Mouse (Mus musculus) bone marrow, adult 2 months (tissue): ENCODE results near the gene Sirt2. TPM values are rescaled to one million over a fixed set of nuclear protein-coding genes. Genes with fewer than 3 reads are reported as not detected.

Source experiments
- H3K27ac ChIP-seq: fragments of 200-500 bp; 2 replicates; pipeline ENCODE4 v1.5.1; 2012; ENCODE audit warnings: low read depth, mild to moderate bottlenecking, control low read depth, inconsistent platforms, low read length; ENCODE audit not compliant: control insufficient read depth, poor library complexity, insufficient read depth
- H3K4me1 ChIP-seq: fragments of 200-500 bp; 2 replicates; pipeline ENCODE4 v1.6.1; 2011; ENCODE audit warnings: low read length; ENCODE audit not compliant: control insufficient read depth, insufficient read depth
- H3K4me3 ChIP-seq: fragments of 200-500 bp; replicated peaks from 2 replicates; pipeline ENCODE3; 2011; ENCODE audit warnings: mild to moderate bottlenecking, low read depth, low read length, control low read depth; ENCODE audit not compliant: control insufficient read depth
- CTCF ChIP-seq: fragments of 200-500 bp; IDR thresholded peaks from 2 replicates; pipeline ENCODE4 v1.5.1; 2011; ENCODE audit warnings: low read length, control low read depth; ENCODE audit not compliant: control insufficient read depth, insufficient read depth
- POLR2A ChIP-seq: fragments of 200-500 bp; IDR thresholded peaks from 2 replicates; pipeline ENCODE4 v1.6.1; 2011; ENCODE audit warnings: low read depth, mild to moderate bottlenecking, control low read depth, low read length, borderline replicate concordance; ENCODE audit not compliant: control insufficient read depth
- WGBS: fragments of 180-500 bp; shearing (Covaris S2); methylation state at CpG from one replicate; pipeline ENCODE4 v1.1.7; 2018; 5-methylcytosine and 5-hydroxymethylcytosine counted together
- polyA plus RNA-seq: library from polyadenylated mRNA; stranded (reverse); fragments of >200 nt; gene quantifications from 2 replicates; pipeline ENCODE4 v1.2.4, GENCODE M21; 2011; ENCODE audit warnings: low replicate concordance; ENCODE audit not compliant: missing spikeins, insufficient read depth, insufficient read length

Sirt2 gene
- polyA plus RNA-seq, 1 experiment = 28.3 TPM

- WGBS = 92% methylated on average over 7 of the region's 7 CpGs
- Histone ChIP-seq H3K27ac (no peak overlapping the region), H3K4me1 (no peaks in the 10 kb centered on the region), H3K4me3 (no peak overlapping the region)
- TF ChIP-seq CTCF (no peak), POLR2A (no peak)
Measured at GRCm38 (mm10) chr7:28749935-28750334, 16.6 kb upstream of the Sirt2 start.

- H3K27ac ChIP-seq = no peak within 1 kb of the TSS
- no peaks in the 10 kb centered on the region for H3K4me1 ChIP-seq
- no peak within 1 kb of the TSS for H3K4me3 ChIP-seq
- 4% methylated on average over 17 of the region's 17 CpGs for WGBS
- TF ChIP-seq CTCF = no peak
- no peak for TF ChIP-seq POLR2A
Measured at GRCm38 (mm10) chr7:28756079-28756478, 10.5 kb upstream of the Sirt2 start, which contains the start of gene Ccer2. Gene Ccer2, plus strand, starts transcription at chr7:28756174.

- Histone ChIP-seq H3K4me1 (no peaks in the 10 kb centered on the region), H3K27ac (no peak overlapping the region), H3K4me3 (no peak overlapping the region)
- TF ChIP-seq POLR2A (no peak), CTCF (no peak)
- WGBS = 89% methylated on average over 13 of the region's 13 CpGs
Measured at GRCm38 (mm10) chr7:28758623-28759022, 7.9 kb upstream of the Sirt2 start.

- H3K4me1 ChIP-seq = peaks cover 4% of the 10 kb centered on the region; the same call in 1 of the 2 replicates
- no peak overlapping the region for H3K4me3 ChIP-seq
- no peak overlapping the region for H3K27ac ChIP-seq
- TF ChIP-seq POLR2A = no peak
- no peak for TF ChIP-seq CTCF
- 92% methylated on average over 9 of the region's 9 CpGs for WGBS
Measured at GRCm38 (mm10) chr7:28761907-28762306, 4.6 kb upstream of the Sirt2 start.

- peak overlapping the region; percentile 43 for H3K4me3 ChIP-seq
- WGBS = 62% methylated on average over 6 of the region's 6 CpGs
- no peak overlapping the region for H3K27ac ChIP-seq
- no peak for TF ChIP-seq CTCF
- TF ChIP-seq POLR2A = no peak
- H3K4me1 ChIP-seq = peaks cover 4% of the 10 kb centered on the region; the same call in 1 of the 2 replicates
Measured at GRCm38 (mm10) chr7:28765211-28765610, 1.3 kb upstream of the Sirt2 start.

- no peak for TF ChIP-seq CTCF
- TF ChIP-seq POLR2A = no peak
- H3K4me1 ChIP-seq = peaks cover 4% of the 10 kb centered on the region; the same call in 1 of the 2 replicates
- H3K4me3 ChIP-seq = peak overlapping the region; percentile 58
- WGBS = 5% methylated on average over 14 of the region's 14 CpGs
- no peak overlapping the region for H3K27ac ChIP-seq
Measured at GRCm38 (mm10) chr7:28766910-28767309, 375 bp downstream of the Sirt2 start.

GRCm38 (mm10) chr7:28767462-28767965, 979 bp downstream of the Sirt2 start, which contains the start of gene Nfkbib:
Gene Nfkbib, minus strand, starts transcription at chr7:28767512.
- WGBS = 66% methylated on average over 7 of the region's 7 CpGs
- Histone ChIP-seq H3K4me1 (peaks cover 4% of the 10 kb centered on the region; the same call in 1 of the 2 replicates), H3K27ac (no peak within 1 kb of the TSS), H3K4me3 (peak within 1 kb of the TSS; percentile 94)
- TF ChIP-seq POLR2A (no peak), CTCF (no peak)

GRCm38 (mm10) chr7:28769414-28769958, 3.0 kb downstream of the Sirt2 start:
- peaks cover 4% of the 10 kb centered on the region; the same call in 1 of the 2 replicates for H3K4me1 ChIP-seq
- TF ChIP-seq CTCF (no peak), POLR2A (no peak)
- H3K4me3 ChIP-seq = no peak overlapping the region
- 62% methylated on average over 9 of the region's 9 CpGs for WGBS
- no peak overlapping the region for H3K27ac ChIP-seq

- TF ChIP-seq CTCF (no peak), POLR2A (no peak)
- Histone ChIP-seq H3K4me1 (peaks cover 1% of the 10 kb centered on the region; the same call in 1 of the 2 replicates), H3K4me3 (no peak overlapping the region), H3K27ac (no peak overlapping the region)
- WGBS = 65% methylated on average over 3 of the region's 3 CpGs
Measured at GRCm38 (mm10) chr7:28770309-28770708, 3.8 kb downstream of the Sirt2 start.
